Mouse (Mus musculus): ENCODE results near the gene Olfr1123. TPM values are rescaled to one million over a fixed set of nuclear protein-coding genes. Genes with fewer than 3 reads are reported as not detected.

Olfr1123 gene
- total RNA-seq (2023), result not detected

GRCm38 (mm10) chr2:87416335-87416734 is at the start of gene Olfr1123:
TSS of gene Olfr1123 (plus strand) at chr2:87416635.

GRCm38 (mm10) chr2:87369595-87369994 is 46.8 kb upstream of the Olfr1123 start, which contains the start of gene Olfr1121:
TSS of gene Olfr1121 (plus strand) at chr2:87369895.

GRCm38 (mm10) chr2:87385549-87385948 is 30.9 kb upstream of the Olfr1123 start, which contains the start of gene Olfr1122:
TSS of gene Olfr1122 (plus strand) at chr2:87385849.

GRCm38 (mm10) chr2:87429975-87430374 is 13.5 kb downstream of the Olfr1123 start, which contains the start of gene Olfr1124:
TSS of gene Olfr1124 (plus strand) at chr2:87430275.

GRCm38 (mm10) chr2:87453662-87454061 is 37.2 kb downstream of the Olfr1123 start, which contains the start of gene Olfr1126:
TSS of gene Olfr1126 (plus strand) at chr2:87453962.

Other genes with a start within 250 kb of the Olfr1123 start
- gene Olfr1112, start 228.8 kb upstream of the Olfr1123 start, total RNA-seq (2023), result not detected
- gene Olfr1113, start 207.7 kb upstream of the Olfr1123 start, total RNA-seq (2023), result not detected
- gene Olfr1115, start 168.6 kb upstream of the Olfr1123 start, total RNA-seq (2023), result not detected
- gene Olfr1116, start 149.1 kb upstream of the Olfr1123 start, total RNA-seq (2023), result not detected
- gene Olfr1118, start 109.1 kb upstream of the Olfr1123 start, total RNA-seq (2023), result not detected
- gene Olfr1120, start 61.8 kb upstream of the Olfr1123 start, total RNA-seq (2023), result not detected
- gene Olfr1121, start 46.7 kb upstream of the Olfr1123 start, total RNA-seq (2023), result not detected
- gene Olfr1122, start 30.8 kb upstream of the Olfr1123 start, total RNA-seq (2023), result 0.21 TPM
- gene Olfr1124, start 13.6 kb downstream of the Olfr1123 start, total RNA-seq (2023), result not detected
- gene Olfr1126, start 37.3 kb downstream of the Olfr1123 start, total RNA-seq (2023), result not detected
- gene Pramel7, start 80.5 kb downstream of the Olfr1123 start, total RNA-seq (2023), result not detected
- gene Pramel6, start 89.9 kb downstream of the Olfr1123 start, total RNA-seq (2023), result not detected
- not detected for gene Olfr153, start 115.2 kb downstream of the Olfr1123 start, total RNA-seq (2023)
- gene Olfr1128, start 128.9 kb downstream of the Olfr1123 start, total RNA-seq (2023), result not detected
- gene Olfr1129, start 157.3 kb downstream of the Olfr1123 start, total RNA-seq (2023), result not detected
- not detected for gene Olfr1130, start 189.6 kb downstream of the Olfr1123 start, total RNA-seq (2023)
- gene Olfr1131, start 210.5 kb downstream of the Olfr1123 start, total RNA-seq (2023), result not detected
- gene Olfr1132, start 220.9 kb downstream of the Olfr1123 start, total RNA-seq (2023), result not detected
- not detected for gene Olfr1133, start 230.7 kb downstream of the Olfr1123 start, total RNA-seq (2023)
- not detected for gene Olfr1134, start 241.8 kb downstream of the Olfr1123 start, total RNA-seq (2023)

All from CD4-positive naive resting alpha-beta T cell, adult 57 days (primary cell).